Mouse (Mus musculus) liver, embryonic 14.5 days (tissue): ENCODE data around the gene Adgb.
A peak's percentile ranks its signal among the peaks of the same experiment; 100 is the strongest.

Experiments
- CTCF ChIP-seq: IDR thresholded peaks from 2 replicates; pipeline ENCODE4 v1.5.1; 2016; ENCODE audit warnings: antibody characterized with exemption, low read depth, control low read depth
- EP300 ChIP-seq: IDR thresholded peaks from 2 replicates; pipeline ENCODE4 v1.6.1; 2016; ENCODE audit warnings: antibody characterized with exemption, low read depth

DNA sequence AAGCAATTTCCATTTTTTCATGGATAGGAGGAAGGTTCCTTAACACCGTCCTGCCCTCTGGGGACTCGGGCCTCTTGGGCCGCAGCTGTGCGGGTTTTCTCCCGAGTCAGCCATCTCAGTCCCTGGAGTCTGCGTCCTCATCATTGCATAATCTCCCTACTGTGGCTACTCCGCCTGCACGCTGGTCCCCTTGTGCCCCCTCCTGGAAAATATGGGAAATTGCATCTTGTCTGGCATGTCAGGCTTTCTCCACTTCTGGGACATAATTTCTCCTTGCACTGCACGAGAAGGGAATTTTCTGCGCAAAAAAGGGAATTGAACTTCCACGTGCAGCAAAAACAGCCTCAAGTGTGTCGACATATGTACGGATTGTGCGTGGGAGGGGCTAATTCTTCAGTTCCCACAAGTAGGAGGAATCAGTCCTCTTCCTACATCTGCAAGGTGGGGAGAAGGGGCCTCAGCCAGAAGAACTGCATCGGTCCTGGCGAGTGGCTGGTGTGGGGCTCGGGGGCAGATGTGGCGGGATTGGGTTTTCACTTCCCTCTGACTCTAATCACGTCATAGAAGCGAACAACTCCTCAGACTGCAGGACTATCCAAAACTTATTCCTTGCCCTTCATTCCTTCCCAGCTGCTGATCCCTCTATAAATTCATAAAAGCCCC lies 150.9 kb downstream of the Adgb start:
- TF ChIP-seq CTCF (peak; percentile 85), EP300 (no peak)
